Mouse (Mus musculus) liver, postnatal 0 days (tissue): Measurements from ENCODE around the gene Lrrk2. TPM values are rescaled to one million over a fixed set of nuclear protein-coding genes. Genes with fewer than 3 reads are reported as not detected.
"Not testable (repeated sequence)": the region's sequence is repeated elsewhere in the genome, so short reads cannot be mapped to it uniquely, and the experiment has no call there.

Experiments used
- ATAC-seq: fragments of 200-750 bp; cut with Nextera tagmentation; 2 replicates; pipeline ENCODE4 v1.8.0; 2017; ENCODE audit warnings: mild to moderate bottlenecking, moderate library complexity
- DNase-seq: peaks from one replicate; pipeline ENCODE4 v3.0.0-alpha.2; 2016
- H3K27ac ChIP-seq: fragments of 300-500 bp; sonication (generic); 2 replicates; pipeline ENCODE4 v1.5.1; 2014; ENCODE audit warnings: antibody characterized with exemption, moderate library complexity, mild to moderate bottlenecking, low read depth
- H3K27me3 ChIP-seq: fragments of 300-500 bp; sonication (generic); 2 replicates; pipeline ENCODE4 v1.6.1; 2014; ENCODE audit warnings: low read length, control low read depth, mixed read lengths; ENCODE audit not compliant: insufficient read depth
- H3K36me3 ChIP-seq: fragments of 300-500 bp; sonication (generic); replicated peaks from 2 replicates; pipeline ENCODE4 v1.6.1; 2014; ENCODE audit warnings: mild to moderate bottlenecking, control low read depth, low read length, moderate library complexity, mixed read lengths; ENCODE audit not compliant: insufficient read depth
- H3K4me1 ChIP-seq: fragments of 300-500 bp; sonication (generic); 2 replicates; pipeline ENCODE4 v1.6.1; 2014; ENCODE audit warnings: antibody characterized with exemption, mild to moderate bottlenecking, control low read depth; ENCODE audit not compliant: insufficient read depth
- H3K4me2 ChIP-seq: fragments of 300-500 bp; sonication (generic); 2 replicates; pipeline ENCODE4 v1.6.1; 2014; ENCODE audit warnings: low read depth, mild to moderate bottlenecking, low read length, moderate library complexity, mixed read lengths
- H3K4me3 ChIP-seq: fragments of 300-500 bp; sonication (generic); 2 replicates; pipeline ENCODE4 v1.5.1; 2014; ENCODE audit warnings: low read depth, low read length
- H3K9ac ChIP-seq: fragments of 300-500 bp; sonication (generic); replicated peaks from 2 replicates; pipeline ENCODE4 v1.6.1; 2014; ENCODE audit warnings: mild to moderate bottlenecking, moderate library complexity
- H3K9me3 ChIP-seq: fragments of 300-500 bp; sonication (generic); 2 replicates; pipeline ENCODE4 v1.6.1; 2016; ENCODE audit warnings: mild to moderate bottlenecking, control low read depth, low read length, mixed read lengths
- CTCF ChIP-seq: sonication (generic); IDR thresholded peaks from 2 replicates; pipeline ENCODE4 v1.5.1; 2016; ENCODE audit warnings: antibody characterized with exemption, low read depth
- EP300 ChIP-seq: IDR thresholded peaks from 2 replicates; pipeline ENCODE4 v1.6.1; 2016; ENCODE audit warnings: antibody characterized with exemption, low read depth, mild to moderate bottlenecking
- WGBS: fragments of 180-500 bp; shearing (Covaris S2); extraction: QIAGEN DNeasy Blood & Tissue Kit; methylation state at CpG from one replicate; pipeline ENCODE4 v1.1.7; 2014; ENCODE audit not compliant: insufficient replicate concordance; 5-methylcytosine and 5-hydroxymethylcytosine counted together
- polyA plus RNA-seq: library from polyadenylated mRNA; unstranded; fragments of >200 nt; fragmentation: Nextera tagmentation; extraction: Ambion mirVana; gene quantifications from 2 replicates; pipeline ENCODE4 v1.2.1, GENCODE M21; 2015

Gene Lrrk2
- polyA plus RNA-seq, 1 experiment from 2014 or later, result 1.8 TPM

DNA sequence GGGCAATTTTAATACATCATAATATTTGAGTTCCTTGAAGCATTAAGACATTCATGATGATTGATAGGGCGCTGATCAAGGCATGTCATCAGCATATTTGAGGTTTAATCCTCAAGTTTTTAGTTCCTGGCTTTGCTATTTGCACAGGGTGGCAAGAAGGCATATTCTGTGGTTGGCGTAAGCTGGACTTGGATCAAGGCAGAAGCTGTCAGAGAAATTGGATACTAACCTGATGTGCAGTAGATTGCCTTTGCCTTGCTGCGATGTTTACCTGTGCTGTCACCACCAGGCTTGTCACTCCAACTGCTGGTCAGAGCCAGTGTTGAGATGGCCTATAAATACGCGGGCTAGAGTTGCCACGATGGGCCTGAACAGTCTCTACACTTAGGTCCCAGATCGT lies 165.0 kb downstream of the Lrrk2 start, which contains the start of gene Smgc:
Smgc (plus strand) TSS at position 301 of the 400 bp plus-strand sequence.
- H3K9me3 ChIP-seq, result no peaks in the 10 kb centered on the region
- H3K36me3 ChIP-seq, result no peaks in the 10 kb centered on the region
- no peaks in the 10 kb centered on the region for H3K4me1 ChIP-seq
- no peaks in the 10 kb centered on the region for H3K27me3 ChIP-seq
- H3K4me2 ChIP-seq, result no peak within 1 kb of the TSS
- ATAC-seq, result no peak
- H3K4me3 ChIP-seq, result no peak within 1 kb of the TSS
- no peak within 1 kb of the TSS for H3K27ac ChIP-seq
- TF ChIP-seq CTCF (no peak), EP300 (no peak)
- no peak for DNase-seq
- H3K9ac ChIP-seq, result no peak within 1 kb of the TSS
- 84% methylated on average over 7 of the region's 7 CpGs for WGBS

DNA sequence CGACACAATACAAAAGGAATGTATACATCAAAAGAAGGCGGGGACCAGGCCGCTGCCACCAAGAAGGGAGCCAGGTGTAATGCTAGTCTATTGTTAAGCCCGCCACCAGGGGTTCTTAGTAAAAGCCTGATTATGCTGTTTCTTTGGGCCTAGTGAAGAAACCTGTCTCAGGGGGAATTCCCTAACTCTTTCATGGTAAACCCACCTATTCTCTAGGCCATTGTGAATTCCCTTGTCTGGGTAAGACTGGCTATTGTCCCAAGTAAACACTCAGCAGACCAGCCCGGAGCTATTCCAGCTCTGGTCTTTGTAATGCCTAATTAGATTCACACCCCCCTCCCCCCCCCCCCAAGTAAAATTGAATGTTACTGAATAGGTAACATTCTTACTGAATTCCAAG lies 191.2 kb downstream of the Lrrk2 start:
- H3K9me3 ChIP-seq, ATAC-seq, H3K27me3 ChIP-seq, H3K4me1 ChIP-seq, H3K27ac ChIP-seq, DNase-seq, H3K4me3 ChIP-seq, H3K36me3 ChIP-seq, H3K9ac ChIP-seq, H3K4me2 ChIP-seq: not testable (repeated sequence)
- WGBS, result 47% methylated on average over 5 of the region's 5 CpGs

Other genes with a start within 250 kb of the Lrrk2 start
- gene Slc2a13, start 99.9 kb upstream of the Lrrk2 start, polyA plus RNA-seq, result 0.06 and 0.08 TPM in 2 replicates
- gene Smgc, start 165.1 kb downstream of the Lrrk2 start, polyA plus RNA-seq, result not detected in 2 replicates